Mouse (Mus musculus): ENCODE measurements around the gene Nsun5. TPM values are rescaled to one million over a fixed set of nuclear protein-coding genes. Genes with fewer than 3 reads are reported as not detected.

The Nsun5 gene
- polyA plus RNA-seq, 1 experiment = 41.8 TPM

- DNase-seq = no peak
- Histone ChIP-seq H3K4me3 (replicated peaks; ENCODE audit: insufficient read depth, low read depth, low read length) (no peak overlapping the region), H3K4me1 (ENCODE audit: control insufficient read depth, insufficient read depth, low read length) (no peaks in the 10 kb centered on the region), H3K27me3 (ENCODE audit: control insufficient read depth, insufficient read depth, low read length) (no peaks in the 10 kb centered on the region), H3K27ac (ENCODE audit: insufficient read depth, low read length) (no peak overlapping the region)
- 58% methylated on average over 2 of the region's 2 CpGs for WGBS
- TF ChIP-seq POLR2A (IDR thresholded peaks at IDR 0.05; ENCODE audit: borderline replicate concordance, insufficient read depth, low read length) (no peak), CTCF (IDR thresholded peaks at IDR 0.05; ENCODE audit: borderline replicate concordance, insufficient read depth, low read depth, low read length) (no peak)
These were observed 6.6 kb downstream of the Nsun5 start for GRCm38 (mm10) chr5:135376341-135376740.

DNA sequence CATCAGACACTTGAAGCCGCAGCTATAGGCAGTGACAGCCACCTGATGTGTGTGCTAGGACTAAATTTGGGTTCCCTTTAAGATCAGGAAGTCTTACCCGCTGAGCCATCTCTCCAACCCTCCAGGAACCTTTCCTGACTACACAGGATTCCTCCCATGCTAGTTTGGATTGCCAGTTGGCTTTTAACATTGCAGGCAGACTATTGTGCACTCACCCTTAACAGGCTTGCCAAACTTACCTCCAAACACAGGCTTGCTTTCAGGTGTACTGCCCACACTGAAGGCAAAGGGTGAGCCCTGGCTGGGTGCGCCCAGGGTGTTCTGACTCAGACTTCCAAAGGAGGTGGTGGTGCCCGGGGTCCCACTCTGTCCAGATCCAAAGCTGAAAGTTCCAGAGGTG is 10.9 kb downstream of the Nsun5 start:
- no peak overlapping the region for H3K4me3 ChIP-seq (replicated peaks; ENCODE audit: insufficient read depth, low read depth, low read length)
- no peak overlapping the region for H3K27ac ChIP-seq (ENCODE audit: insufficient read depth, low read length)
- no peak for TF ChIP-seq CTCF (IDR thresholded peaks at IDR 0.05; ENCODE audit: borderline replicate concordance, insufficient read depth, low read depth, low read length)
- no peaks in the 10 kb centered on the region for H3K4me1 ChIP-seq (ENCODE audit: control insufficient read depth, insufficient read depth, low read length)
- H3K27me3 ChIP-seq (ENCODE audit: control insufficient read depth, insufficient read depth, low read length) = no peaks in the 10 kb centered on the region
- no peak for DNase-seq
- 90% methylated on average over 4 of the region's 4 CpGs for WGBS

- TF ChIP-seq CTCF (IDR thresholded peaks at IDR 0.05; ENCODE audit: borderline replicate concordance, insufficient read depth, low read depth, low read length) (no peak), POLR2A (IDR thresholded peaks at IDR 0.05; ENCODE audit: borderline replicate concordance, insufficient read depth, low read length) (no peak)
- Histone ChIP-seq H3K4me1 (ENCODE audit: control insufficient read depth, insufficient read depth, low read length) (no peaks in the 10 kb centered on the region), H3K27me3 (ENCODE audit: control insufficient read depth, insufficient read depth, low read length) (no peaks in the 10 kb centered on the region), H3K4me3 (replicated peaks; ENCODE audit: insufficient read depth, low read depth, low read length) (no peak overlapping the region), H3K27ac (ENCODE audit: insufficient read depth, low read length) (no peak overlapping the region)
- WGBS = 50% methylated on average over 10 of the region's 10 CpGs
- no peak for DNase-seq
These were observed 11.7 kb downstream of the Nsun5 start for GRCm38 (mm10) chr5:135381356-135381925.

- H3K4me1 ChIP-seq (ENCODE audit: control insufficient read depth, insufficient read depth, low read length) = no peaks in the 10 kb centered on the region
- H3K27ac ChIP-seq (ENCODE audit: insufficient read depth, low read length) = no peak overlapping the region
- no peak for TF ChIP-seq CTCF (IDR thresholded peaks at IDR 0.05; ENCODE audit: borderline replicate concordance, insufficient read depth, low read depth, low read length)
- TF ChIP-seq POLR2A (IDR thresholded peaks at IDR 0.05; ENCODE audit: borderline replicate concordance, insufficient read depth, low read length) = no peak
- no peaks in the 10 kb centered on the region for H3K27me3 ChIP-seq (ENCODE audit: control insufficient read depth, insufficient read depth, low read length)
- DNase-seq = no peak
- H3K4me3 ChIP-seq (replicated peaks; ENCODE audit: insufficient read depth, low read depth, low read length) = no peak overlapping the region
- 88% methylated on average over 7 of the region's 7 CpGs for WGBS
These were observed 13.0 kb downstream of the Nsun5 start for GRCm38 (mm10) chr5:135382746-135383145.

- TF ChIP-seq CTCF (IDR thresholded peaks at IDR 0.05; ENCODE audit: borderline replicate concordance, insufficient read depth, low read depth, low read length) (no peak), POLR2A (IDR thresholded peaks at IDR 0.05; ENCODE audit: borderline replicate concordance, insufficient read depth, low read length) (no peak)
- no peak for DNase-seq
- 79% methylated on average over 10 of the region's 10 CpGs for WGBS
These were observed 14.0 kb downstream of the Nsun5 start for GRCm38 (mm10) chr5:135383771-135384170.

GRCm38 (mm10) chr5:135394004-135394823 is 24.5 kb downstream of the Nsun5 start, which contains the start of gene Pom121:
Gene Pom121, minus strand, starts transcription at chr5:135394546.
- Histone ChIP-seq H3K27ac (ENCODE audit: insufficient read depth, low read length) (peak within 1 kb of the TSS; percentile 72), H3K4me3 (replicated peaks; ENCODE audit: insufficient read depth, low read depth, low read length) (peak within 1 kb of the TSS; percentile 73), H3K27me3 (ENCODE audit: control insufficient read depth, insufficient read depth, low read length) (no peaks in the 10 kb centered on the region), H3K4me1 (ENCODE audit: control insufficient read depth, insufficient read depth, low read length) (no peaks in the 10 kb centered on the region)
- under 1% methylated on average over 106 of the region's 110 CpGs for WGBS
- peak; percentile 83 for DNase-seq
- TF ChIP-seq CTCF (IDR thresholded peaks at IDR 0.05; ENCODE audit: borderline replicate concordance, insufficient read depth, low read depth, low read length) = no peak
- peak; percentile 51; the same call in 1 of the 2 replicates for TF ChIP-seq POLR2A (IDR thresholded peaks at IDR 0.05; ENCODE audit: borderline replicate concordance, insufficient read depth, low read length)

More at GRCm38 (mm10) chr5:135383771-135384170, 14.0 kb downstream of the Nsun5 start:
- Histone ChIP-seq H3K4me1 (ENCODE audit: control insufficient read depth, insufficient read depth, low read length) (no peaks in the 10 kb centered on the region), H3K27me3 (ENCODE audit: control insufficient read depth, insufficient read depth, low read length) (no peaks in the 10 kb centered on the region), H3K4me3 (replicated peaks; ENCODE audit: insufficient read depth, low read depth, low read length) (no peak overlapping the region), H3K27ac (ENCODE audit: insufficient read depth, low read length) (no peak overlapping the region)

DNA sequence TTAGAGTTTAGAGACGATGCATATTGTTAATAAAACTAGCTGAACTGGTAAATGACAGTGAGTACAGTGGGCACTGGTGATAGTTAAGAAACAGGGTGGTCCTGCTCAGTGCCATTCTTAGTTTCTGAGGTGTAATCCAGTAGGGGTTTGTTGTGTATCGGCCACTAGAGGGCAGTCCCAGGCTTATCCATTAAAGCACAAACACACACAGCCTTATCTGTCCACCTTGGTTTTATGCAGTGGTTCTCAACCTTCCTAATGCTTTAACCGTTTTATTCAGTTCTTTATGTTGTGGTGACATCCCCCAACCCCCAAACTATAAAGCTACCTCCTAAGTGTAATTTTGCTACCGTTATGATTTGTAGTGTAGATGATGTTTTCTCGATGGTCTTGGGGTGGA is 26.1 kb downstream of the Nsun5 start:
- 47% methylated on average over 5 of the region's 5 CpGs for WGBS
- no peaks in the 10 kb centered on the region for H3K27me3 ChIP-seq (ENCODE audit: control insufficient read depth, insufficient read depth, low read length)
- no peak for DNase-seq
- H3K4me1 ChIP-seq (ENCODE audit: control insufficient read depth, insufficient read depth, low read length) = no peaks in the 10 kb centered on the region
- H3K27ac ChIP-seq (ENCODE audit: insufficient read depth, low read length) = no peak overlapping the region
- TF ChIP-seq CTCF (IDR thresholded peaks at IDR 0.05; ENCODE audit: borderline replicate concordance, insufficient read depth, low read depth, low read length) (peak; percentile 19; the same call in 1 of the 2 replicates), POLR2A (IDR thresholded peaks at IDR 0.05; ENCODE audit: borderline replicate concordance, insufficient read depth, low read length) (no peak)
- H3K4me3 ChIP-seq (replicated peaks; ENCODE audit: insufficient read depth, low read depth, low read length) = no peak overlapping the region

DNA sequence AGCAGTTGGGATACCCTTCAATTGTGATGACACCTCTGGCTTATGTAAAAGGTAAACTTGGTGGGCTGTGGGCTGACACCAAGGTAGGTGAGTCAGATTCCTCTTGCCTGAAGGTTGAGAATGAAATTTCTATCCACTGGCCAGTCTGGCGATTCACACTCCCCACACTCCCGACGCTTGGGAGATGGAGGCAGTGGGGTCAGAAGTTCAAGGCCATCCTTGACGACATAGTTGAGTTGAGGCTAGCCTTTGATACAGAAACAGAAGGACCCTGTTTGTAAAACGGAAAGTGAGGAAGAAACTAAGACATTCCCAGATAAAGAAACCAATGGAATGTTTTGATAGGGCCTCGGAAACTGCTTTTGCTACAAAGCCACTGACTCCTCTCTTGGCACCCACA is 29.6 kb downstream of the Nsun5 start:
- Histone ChIP-seq H3K27me3 (ENCODE audit: control insufficient read depth, insufficient read depth, low read length) (no peaks in the 10 kb centered on the region), H3K4me1 (ENCODE audit: control insufficient read depth, insufficient read depth, low read length) (no peaks in the 10 kb centered on the region), H3K4me3 (replicated peaks; ENCODE audit: insufficient read depth, low read depth, low read length) (no peak overlapping the region), H3K27ac (ENCODE audit: insufficient read depth, low read length) (no peak overlapping the region)
- DNase-seq = no peak
- 76% methylated on average over 6 of the region's 6 CpGs for WGBS
- TF ChIP-seq CTCF (IDR thresholded peaks at IDR 0.05; ENCODE audit: borderline replicate concordance, insufficient read depth, low read depth, low read length) = no peak
- TF ChIP-seq POLR2A (IDR thresholded peaks at IDR 0.05; ENCODE audit: borderline replicate concordance, insufficient read depth, low read length) = no peak

Data from cerebellum, adult 2 months (tissue).